Mouse (Mus musculus) embryonic facial prominence, embryonic 11.5 days (tissue): ENCODE data around the gene Acnat2. TPM values are rescaled to one million over a fixed set of nuclear protein-coding genes. Genes with fewer than 3 reads are reported as not detected.

Experiments used
- polyA plus RNA-seq: library from polyadenylated mRNA; unstranded; fragments of >200 nt; fragmentation: Nextera tagmentation; extraction: Ambion mirVana; gene quantifications from 2 replicates; pipeline ENCODE4 v1.2.1, GENCODE M21; 2014

Acnat2 gene
- polyA plus RNA-seq, 1 experiment from 2014 or later: not detected

Other genes starting within 250 kb of the Acnat2 start
- not detected in 2 replicates for gene Acnat1, start 65.8 kb upstream of the Acnat2 start, polyA plus RNA-seq
- not detected in 2 replicates for gene Baat, start 98.4 kb upstream of the Acnat2 start, polyA plus RNA-seq
- gene Mrpl50, start 112.9 kb upstream of the Acnat2 start, polyA plus RNA-seq: 107 and 119 TPM in 2 replicates
- gene Zfp189, start 113.0 kb upstream of the Acnat2 start, polyA plus RNA-seq: 14.4 and 14.9 TPM in 2 replicates
- not detected in 2 replicates for gene Aldob, start 141.4 kb upstream of the Acnat2 start, polyA plus RNA-seq
- 16.1 and 17.6 TPM in 2 replicates for gene Tmem246, start 189.7 kb upstream of the Acnat2 start, polyA plus RNA-seq
- 70.7 and 77.3 TPM in 2 replicates for gene Rnf20, start 223.9 kb upstream of the Acnat2 start, polyA plus RNA-seq